Mouse (Mus musculus): ENCODE results near the gene Foxm1.

The Foxm1 gene

GRCm38 (mm10) chr6:128362381-128363006 is at the start of gene Foxm1, which contains the start of gene Rhno1:
Gene Foxm1 (plus strand): TSS chr6:128362967.
Gene Rhno1 (minus strand): TSS chr6:128362911.
- peak; percentile 77 to 83 for DNase-seq (ENCODE audit: low spot score in 2 of 2)

- DNase-seq (ENCODE audit: low spot score in 2 of 2) = no peak
Observed at GRCm38 (mm10) chr6:128314796-128315195, 48.0 kb upstream of the Foxm1 start.

- DNase-seq (ENCODE audit: low spot score in 2 of 2) = no peak
Observed at GRCm38 (mm10) chr6:128315597-128315996, 47.2 kb upstream of the Foxm1 start.

- DNase-seq (ENCODE audit: low spot score in 2 of 2) = peak in 1 of 2 experiments; percentile 42
Observed at GRCm38 (mm10) chr6:128318317-128318716, 44.5 kb upstream of the Foxm1 start.

- DNase-seq (ENCODE audit: low spot score in 2 of 2) = peak; percentile 61 to 66
Observed at GRCm38 (mm10) chr6:128334397-128335124, 28.2 kb upstream of the Foxm1 start.

GRCm38 (mm10) chr6:128337467-128337866 is 25.3 kb upstream of the Foxm1 start:
- no peak for DNase-seq (ENCODE audit: low spot score in 2 of 2)

GRCm38 (mm10) chr6:128338876-128339275 is 23.9 kb upstream of the Foxm1 start:
- DNase-seq (ENCODE audit: low spot score in 2 of 2) = no peak

- DNase-seq (ENCODE audit: low spot score in 2 of 2) = no peak
Observed at GRCm38 (mm10) chr6:128341956-128342723, 20.6 kb upstream of the Foxm1 start.

GRCm38 (mm10) chr6:128345623-128346022 is 17.1 kb upstream of the Foxm1 start:
- DNase-seq (ENCODE audit: low spot score in 2 of 2) = no peak

GRCm38 (mm10) chr6:128346782-128347181 is 16.0 kb upstream of the Foxm1 start:
- DNase-seq (ENCODE audit: low spot score in 2 of 2) = no peak

- DNase-seq (ENCODE audit: low spot score in 2 of 2) = no peak
Observed at GRCm38 (mm10) chr6:128349711-128350110, 13.1 kb upstream of the Foxm1 start.

GRCm38 (mm10) chr6:128354140-128354539 is 8.6 kb upstream of the Foxm1 start:
- no peak for DNase-seq (ENCODE audit: low spot score in 2 of 2)

- peak in 1 of 2 experiments; percentile 26 for DNase-seq (ENCODE audit: low spot score in 2 of 2)
Observed at GRCm38 (mm10) chr6:128355201-128355681, 7.5 kb upstream of the Foxm1 start.

GRCm38 (mm10) chr6:128355726-128356416 is 6.9 kb upstream of the Foxm1 start, which contains the start of gene Tulp3:
Gene Tulp3 (minus strand): TSS chr6:128355851.
- DNase-seq (ENCODE audit: low spot score in 2 of 2) = peak; percentile 88 to 95

GRCm38 (mm10) chr6:128358999-128359398 is 3.8 kb upstream of the Foxm1 start:
- DNase-seq (ENCODE audit: low spot score in 2 of 2) = peak; percentile 46 to 49

- no peak for DNase-seq (ENCODE audit: low spot score in 2 of 2)
Observed at GRCm38 (mm10) chr6:128361901-128362300, 866 bp upstream of the Foxm1 start.

- DNase-seq (ENCODE audit: low spot score in 2 of 2) = no peak
Observed at GRCm38 (mm10) chr6:128363007-128363825, 449 bp downstream of the Foxm1 start.

GRCm38 (mm10) chr6:128364721-128365120 is 2.0 kb downstream of the Foxm1 start:
- no peak for DNase-seq (ENCODE audit: low spot score in 2 of 2)

GRCm38 (mm10) chr6:128366466-128366865 is 3.7 kb downstream of the Foxm1 start:
- DNase-seq (ENCODE audit: low spot score in 2 of 2) = no peak

GRCm38 (mm10) chr6:128370040-128370439 is 7.3 kb downstream of the Foxm1 start:
- DNase-seq (ENCODE audit: low spot score in 2 of 2) = no peak

GRCm38 (mm10) chr6:128375192-128375591 is 12.4 kb downstream of the Foxm1 start, which contains the start of the genes Tex52 and Gm44596:
Gene Tex52 (plus strand): TSS chr6:128375456.
Gene Gm44596 (plus strand): TSS chr6:128375503.
- DNase-seq (ENCODE audit: low spot score in 2 of 2) = no peak

Data from urinary bladder, postnatal 36 days (tissue).